Mouse (Mus musculus) 416B (cell line): ENCODE data around the gene Krtap16-3.
A peak's percentile ranks its signal among the peaks of the same experiment; 100 is the strongest.

ENCODE experiments used
- DNase-seq: peaks from one replicate; pipeline ENCODE4 v3.0.0; 2011; ENCODE audit warnings: low read depth

The Krtap16-3 gene

GRCm38 (mm10) chr16:88962773-88963172, at the start of gene Krtap16-3:
TSS of gene Krtap16-3 (minus strand) at chr16:88962873.
- DNase-seq = no peak

- DNase-seq = no peak
Observed at GRCm38 (mm10) chr16:89010659-89011058, 48.0 kb upstream of the Krtap16-3 start, which contains the start of gene Krtap22-2. TSS of gene Krtap22-2 (minus strand) at chr16:89010759.

GRCm38 (mm10) chr16:88941106-88941505, 21.6 kb downstream of the Krtap16-3 start:
- no peak for DNase-seq

- peak; percentile 45 for DNase-seq
Observed at GRCm38 (mm10) chr16:88938252-88938651, 24.4 kb downstream of the Krtap16-3 start.

GRCm38 (mm10) chr16:88932165-88932564, 30.5 kb downstream of the Krtap16-3 start, which contains the start of gene Krtap19-9b:
TSS of gene Krtap19-9b (minus strand) at chr16:88932265.
- no peak for DNase-seq
